Mouse (Mus musculus) CH12.LX (cell line): ENCODE data around the gene Slc35f3.

Experiments
- BHLHE40 ChIP-seq: IDR thresholded peaks from 2 replicates; pipeline ENCODE4 v1.6.1; 2011; ENCODE audit warnings: mild to moderate bottlenecking, low read depth, low read length, improper control_type of control experiment
- CHD2 ChIP-seq: IDR thresholded peaks from 2 replicates; pipeline ENCODE4 v1.6.1; 2011; ENCODE audit warnings: low read length, improper control_type of control experiment
- CTCF ChIP-seq, 2 experiments: IDR thresholded peaks in 1 of 2; conservative IDR thresholded peaks in 1 of 2; 2 replicates each; pipeline ENCODE4 v1.5.1; 2011 to 2012; ENCODE audit warnings: low read depth in 2 of 2, low read length in 2 of 2, improper control_type of control experiment in 1 of 2, inconsistent platforms in 1 of 2, mild to moderate bottlenecking in 1 of 2, moderate library complexity in 1 of 2
- E2F4 ChIP-seq: IDR thresholded peaks from 2 replicates; pipeline ENCODE4 v1.6.1; 2011; ENCODE audit warnings: low read depth, low read length, improper control_type of control experiment; ENCODE audit not compliant: insufficient replicate concordance
- ETS1 ChIP-seq: conservative IDR thresholded peaks from 2 replicates; pipeline ENCODE4 v1.6.1; 2012; ENCODE audit warnings: low read depth, mild to moderate bottlenecking, inconsistent platforms, low read length, improper control_type of control experiment, moderate library complexity
- MAZ ChIP-seq: IDR thresholded peaks from 2 replicates; pipeline ENCODE4 v1.6.1; 2012; ENCODE audit warnings: low read depth, mild to moderate bottlenecking, inconsistent platforms, low read length, improper control_type of control experiment, moderate library complexity
- POLR2A ChIP-seq: IDR thresholded peaks from 2 replicates; pipeline ENCODE4 v1.6.1; 2011; ENCODE audit warnings: low read depth, mild to moderate bottlenecking, improper control_type of control experiment, low read length
- POLR2AphosphoS2 ChIP-seq: IDR thresholded peaks from 2 replicates; pipeline ENCODE4 v1.6.1; 2011; ENCODE audit warnings: low read depth, low read length, improper control_type of control experiment
- ZC3H11A ChIP-seq: IDR thresholded peaks from 2 replicates; pipeline ENCODE4 v1.6.1; 2012; ENCODE audit warnings: low read depth, mild to moderate bottlenecking, inconsistent platforms, low read length, improper control_type of control experiment

GRCm38 (mm10) chr8:126307164-126307563 is 8.8 kb downstream of the Slc35f3 start:
- TF ChIP-seq BHLHE40 (no peak), E2F4 (no peak), POLR2AphosphoS2 (no peak), POLR2A (no peak), CTCF (conservative IDR thresholded peaks at IDR 0.05 in 1 of 2, IDR thresholded peaks at IDR 0.05 in 1 of 2; ENCODE audit: low read depth in 2 of 2, low read length in 2 of 2) (no peak), MAZ (no peak), ETS1 (no peak), ZC3H11A (no peak), CHD2 (no peak)
